Mouse (Mus musculus): ENCODE data around the gene Zfp747.
"Not testable (repeated sequence)": the region's sequence is repeated elsewhere in the genome, so short reads cannot be mapped to it uniquely, and the experiment has no call there.

The Zfp747 gene

DNA sequence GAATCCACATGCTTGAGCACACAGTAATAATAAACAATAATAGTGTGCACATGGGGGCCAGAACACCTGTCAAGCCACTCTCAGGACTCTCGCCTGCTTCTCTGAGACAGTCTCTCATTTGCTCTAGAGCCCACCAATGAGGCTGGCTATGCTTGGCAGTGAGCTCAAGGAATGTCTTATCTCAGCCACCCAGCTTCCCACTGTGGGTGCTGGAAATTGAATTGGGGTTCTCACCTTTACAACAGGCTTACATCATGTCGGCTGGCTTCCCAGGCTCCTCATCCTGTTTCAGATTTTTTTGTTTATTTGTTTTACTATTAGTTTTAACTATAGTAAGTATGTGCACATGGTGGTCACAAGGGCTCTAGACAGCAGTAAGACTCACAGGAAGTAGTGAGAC, 4.6 kb downstream of the Zfp747 start:
- DNase-seq (ENCODE audit: low spot score), result no peak

DNA sequence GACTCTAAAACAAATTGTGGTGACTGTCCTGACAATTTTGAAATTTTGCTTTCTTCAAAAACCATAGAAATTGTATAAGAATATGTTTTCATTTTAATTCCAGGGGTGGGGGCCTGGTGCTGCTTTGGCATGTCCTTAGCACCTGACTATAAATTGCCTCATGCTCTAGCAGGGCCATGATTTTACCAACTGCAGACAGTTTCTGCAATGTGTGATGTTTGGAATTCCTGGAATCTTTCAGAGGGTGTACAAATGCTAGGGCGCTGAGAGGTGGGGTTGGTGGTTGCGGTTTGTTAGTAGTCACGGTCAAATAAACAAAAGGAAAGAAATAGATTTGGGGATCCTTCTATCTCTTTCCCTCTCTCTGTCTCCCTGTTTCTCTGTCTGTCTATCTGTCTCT, 9.6 kb downstream of the Zfp747 start:
- DNase-seq (ENCODE audit: low spot score), result no peak

DNA sequence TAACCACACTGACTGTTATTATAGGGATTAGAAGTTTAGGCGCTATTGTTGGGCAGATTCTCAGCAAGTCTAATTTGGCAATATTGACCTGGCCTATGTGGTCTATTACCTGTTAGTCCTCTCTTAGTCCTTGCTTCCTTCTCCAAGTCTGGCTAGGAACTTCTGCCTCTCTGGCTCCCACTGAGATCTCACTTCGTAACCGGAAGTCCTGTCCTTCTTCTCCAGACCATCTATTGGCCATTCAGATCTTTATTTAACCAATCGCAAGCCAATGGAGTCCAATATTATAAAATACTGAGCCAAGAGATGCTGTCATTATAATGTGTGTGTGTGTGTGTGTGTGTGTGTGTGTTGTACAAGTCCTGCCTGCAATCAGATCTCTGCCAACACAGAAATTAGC, 11.7 kb downstream of the Zfp747 start:
- DNase-seq (ENCODE audit: low spot score), result no peak

DNA sequence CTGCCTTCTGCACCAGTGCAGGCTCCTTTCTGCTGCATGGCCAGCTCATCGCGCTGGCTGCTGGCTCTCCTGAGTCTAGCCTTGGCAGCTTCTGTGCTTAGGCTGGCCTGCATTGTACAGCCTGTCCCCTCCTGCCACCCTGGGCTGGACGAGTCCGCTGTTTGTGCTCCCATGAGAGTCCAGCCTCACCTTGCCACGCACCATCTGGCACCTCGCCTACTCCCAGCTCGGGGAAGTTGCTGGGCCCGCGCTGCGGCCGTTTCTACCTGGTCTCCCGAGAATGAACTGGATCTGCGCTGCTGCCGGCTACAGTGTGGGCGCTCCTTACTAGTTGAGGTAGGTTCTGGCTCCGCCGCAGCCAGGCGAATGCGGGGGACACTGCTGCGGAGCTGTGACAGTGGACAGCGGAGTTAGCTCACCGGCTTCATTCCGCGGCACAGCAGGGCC, 12.4 kb downstream of the Zfp747 start:
- DNase-seq (ENCODE audit: low spot score), result no peak

DNA sequence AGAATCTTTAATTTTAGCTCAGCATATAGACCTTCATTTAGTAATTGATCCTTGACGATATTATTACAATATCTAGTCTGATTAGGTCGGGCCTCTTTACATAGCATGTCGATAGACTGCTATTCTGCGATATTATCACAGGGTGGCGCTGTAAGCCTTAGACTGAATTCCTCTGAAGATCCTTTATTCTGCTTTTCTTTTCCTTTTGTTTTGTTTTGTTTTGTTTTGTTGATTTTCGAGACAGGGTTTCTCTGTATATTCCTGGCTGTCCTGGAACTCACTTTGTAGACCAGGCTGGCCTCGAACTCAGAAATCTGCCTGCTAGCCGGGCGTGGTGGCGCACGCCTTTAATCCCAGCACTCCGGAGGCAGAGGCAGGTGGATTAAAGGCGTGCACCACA, 13.4 kb downstream of the Zfp747 start:
- not testable (repeated sequence) for DNase-seq (ENCODE audit: low spot score)

DNA sequence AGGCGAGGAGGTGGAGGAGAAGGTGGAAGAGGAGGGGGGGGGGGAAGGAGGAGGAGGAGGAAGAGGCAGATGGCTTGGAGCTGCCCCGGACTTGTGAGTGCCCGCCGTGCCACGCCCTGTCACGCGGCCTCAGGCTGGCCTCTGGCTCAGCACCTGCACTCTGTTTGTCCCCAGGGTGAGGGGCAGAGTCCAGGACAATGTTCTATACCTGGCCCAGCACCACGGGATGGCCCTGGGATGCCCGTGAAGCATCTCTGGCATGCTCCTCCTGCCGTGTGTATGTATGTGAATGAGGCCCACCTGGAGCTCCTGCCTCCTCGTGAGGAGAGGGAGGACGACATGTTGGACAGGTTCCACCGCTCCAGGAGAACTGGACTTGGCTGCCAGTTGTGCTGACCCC, 14.4 kb downstream of the Zfp747 start:
- DNase-seq (ENCODE audit: low spot score), result no peak

DNA sequence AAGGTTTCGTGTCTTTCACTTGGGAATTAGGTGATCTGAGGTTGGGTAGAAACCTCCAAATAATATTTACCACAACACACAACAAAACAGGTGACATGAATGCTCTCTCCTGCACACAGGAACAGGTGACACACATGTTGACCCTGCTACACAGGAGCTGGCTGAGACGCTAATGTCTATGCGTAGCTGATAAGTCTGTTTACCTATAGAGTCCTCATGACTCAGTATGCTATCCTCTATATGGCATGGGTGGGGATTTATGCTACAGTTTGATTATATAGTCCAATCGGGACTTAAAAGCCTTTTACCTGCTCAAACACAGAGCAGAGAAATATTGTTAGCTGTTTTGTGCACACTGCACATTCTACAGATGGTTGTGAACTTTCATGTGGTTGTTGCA, 15.6 kb downstream of the Zfp747 start:
- DNase-seq (ENCODE audit: low spot score), result no peak

DNA sequence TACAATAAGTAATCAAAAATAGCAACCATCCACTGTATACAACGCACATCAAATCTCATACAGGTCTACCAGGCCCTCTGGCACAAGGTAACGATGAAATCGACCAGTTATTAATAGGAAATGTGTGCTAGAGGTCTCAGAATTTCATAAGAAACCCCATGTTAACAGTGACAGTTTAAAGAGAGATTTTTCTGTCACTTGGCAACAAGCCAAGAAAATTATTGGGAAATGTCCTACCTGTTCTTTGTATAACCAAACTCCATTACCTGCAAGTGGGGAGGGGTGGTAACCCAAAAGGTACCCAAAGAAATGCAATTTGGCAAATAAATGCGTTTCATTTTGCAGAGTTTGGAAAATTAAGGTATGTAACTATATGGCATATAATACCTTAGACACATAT, 17.4 kb downstream of the Zfp747 start:
- DNase-seq (ENCODE audit: low spot score), result no peak

DNA sequence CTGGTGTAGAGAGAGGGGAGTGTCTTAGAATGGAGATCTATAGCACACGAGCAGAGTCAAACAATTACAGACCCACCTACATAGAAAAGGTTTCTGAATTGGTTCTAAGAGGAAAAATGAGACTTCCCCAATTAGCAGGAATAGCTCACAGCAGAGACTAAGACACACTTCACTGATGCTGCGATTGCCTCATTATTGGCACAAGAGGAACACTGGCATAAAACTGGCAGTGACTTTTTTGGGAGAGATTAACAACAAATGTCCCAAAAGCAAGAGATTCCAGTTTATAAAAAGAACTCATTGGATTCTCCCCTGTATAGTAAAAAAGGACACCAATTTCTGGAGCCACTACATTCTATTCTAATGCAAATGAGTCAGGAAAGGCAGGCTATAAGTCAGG, 18.0 kb downstream of the Zfp747 start:
- no peak for DNase-seq (ENCODE audit: low spot score)

DNA sequence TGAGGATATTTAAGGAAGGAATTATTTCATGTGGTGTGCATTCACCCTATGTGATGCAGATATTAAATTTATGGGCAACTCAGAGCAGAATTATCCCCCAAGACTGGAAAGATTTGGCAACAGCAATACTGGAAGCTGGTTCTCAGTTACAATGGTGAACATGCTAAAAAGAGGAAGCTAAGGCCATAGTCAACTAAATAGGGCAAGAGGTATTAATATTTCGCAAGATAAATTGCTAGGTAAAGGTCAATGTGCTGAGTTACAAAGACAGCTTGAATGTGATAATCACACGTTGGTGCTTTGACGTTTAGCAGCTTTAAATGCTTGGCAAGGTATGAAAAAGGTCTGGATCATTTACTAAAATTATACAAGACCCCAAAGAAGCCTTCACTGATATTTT, 20.1 kb downstream of the Zfp747 start:
- no peak for DNase-seq (ENCODE audit: low spot score)

DNA sequence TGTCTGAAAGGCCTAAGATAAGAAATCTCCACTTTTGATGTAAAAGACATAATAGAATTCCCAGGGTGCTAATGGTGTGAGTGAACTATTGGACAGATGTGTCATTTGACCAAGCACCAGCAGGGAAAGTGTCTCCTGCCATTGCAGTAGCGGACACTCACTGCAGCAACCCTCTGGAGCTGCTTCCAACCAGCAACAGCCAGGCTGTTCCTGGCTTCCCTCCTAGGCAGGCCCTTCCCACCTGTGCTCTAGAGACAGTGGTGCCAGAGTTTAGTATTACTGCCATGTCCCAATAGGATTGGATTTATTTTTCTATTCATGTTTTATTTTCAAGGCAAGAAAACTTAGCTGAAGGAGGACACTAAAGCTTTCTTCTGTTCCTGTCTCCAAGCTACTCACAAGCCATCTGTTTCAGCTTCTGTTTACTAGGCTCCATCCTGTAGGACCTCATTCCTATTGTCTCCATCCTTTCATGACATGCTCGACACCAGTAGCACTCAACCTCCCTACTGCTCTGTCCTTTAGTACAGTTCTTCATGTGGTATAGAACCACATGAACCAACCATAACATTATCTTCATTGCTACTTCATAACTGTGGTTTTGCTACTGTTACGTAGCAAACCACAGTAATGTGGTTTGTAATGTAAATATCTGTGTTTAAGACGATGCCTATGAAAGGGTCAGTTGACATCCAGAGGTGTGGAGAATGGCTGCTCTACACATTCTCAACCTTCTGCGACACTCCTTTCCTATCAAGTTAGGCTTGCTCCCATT, 24.4 kb downstream of the Zfp747 start:
- no peak for DNase-seq (ENCODE audit: low spot score)

DNA sequence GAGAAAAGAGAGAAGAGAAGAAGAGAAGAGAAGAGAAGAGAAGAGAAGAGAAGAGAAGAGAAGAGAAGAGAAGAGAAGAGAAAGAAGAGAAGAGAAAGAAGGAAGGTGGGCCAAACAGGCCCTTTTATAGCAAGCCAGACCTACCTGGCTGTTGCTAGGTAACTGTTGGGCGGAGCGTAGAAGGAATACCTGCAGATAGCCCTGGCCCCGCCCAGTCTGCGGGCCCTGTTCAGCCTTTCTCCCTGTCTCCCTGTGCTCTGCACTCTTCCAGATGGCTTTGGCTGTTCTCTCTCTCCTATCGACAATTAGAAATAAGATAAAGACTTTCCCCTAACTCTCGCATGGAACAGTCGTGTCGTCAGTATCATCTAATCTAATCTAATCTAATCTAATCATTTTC, 29.2 kb downstream of the Zfp747 start:
- DNase-seq (ENCODE audit: low spot score), result no peak

DNA sequence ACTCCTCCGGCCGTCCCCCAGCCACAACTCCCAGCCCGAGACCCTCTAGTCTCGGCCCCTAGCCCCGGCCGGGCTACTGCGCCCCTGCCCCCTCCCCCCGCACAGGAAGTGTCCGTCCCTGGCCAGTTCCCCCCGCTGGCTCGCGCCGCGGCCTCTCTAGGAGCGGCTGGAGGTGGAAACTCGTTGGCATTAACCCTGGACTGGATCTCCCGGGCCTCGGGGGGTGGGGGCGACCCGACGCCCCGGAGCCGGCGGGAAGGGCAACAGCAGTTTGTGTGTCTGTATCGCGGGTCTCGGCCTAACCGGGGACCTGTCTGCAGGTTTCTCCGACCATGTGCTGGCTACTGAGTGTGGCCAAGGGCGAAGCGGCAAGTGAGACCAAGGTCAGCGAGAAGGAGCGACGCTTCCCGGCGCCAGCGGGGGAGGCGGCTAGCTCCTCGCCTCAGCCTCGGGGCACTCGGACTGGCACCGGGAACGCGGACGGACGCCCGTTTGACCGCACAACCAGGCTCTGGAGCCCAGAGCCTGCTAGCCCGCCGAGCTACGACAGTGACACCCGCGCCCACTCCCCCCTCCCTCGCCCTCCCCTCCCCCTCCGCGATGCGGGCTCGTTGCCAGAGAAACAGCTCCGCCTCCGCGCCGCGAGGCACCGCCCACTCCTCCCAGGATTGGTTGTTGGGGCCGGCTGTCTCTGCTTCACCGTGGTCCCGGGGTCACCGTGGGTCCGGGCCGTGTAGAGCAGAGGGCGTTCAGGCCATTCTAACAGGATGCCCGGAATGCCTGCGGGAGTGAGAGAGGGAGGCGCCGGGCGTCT, 30.1 kb downstream of the Zfp747 start, which contains the start of gene Zfp768:
Gene Zfp768, minus strand, starts transcription at position 78 of the 814 bp plus-strand sequence.
- peak; percentile 88 for DNase-seq (ENCODE audit: low spot score)

DNA sequence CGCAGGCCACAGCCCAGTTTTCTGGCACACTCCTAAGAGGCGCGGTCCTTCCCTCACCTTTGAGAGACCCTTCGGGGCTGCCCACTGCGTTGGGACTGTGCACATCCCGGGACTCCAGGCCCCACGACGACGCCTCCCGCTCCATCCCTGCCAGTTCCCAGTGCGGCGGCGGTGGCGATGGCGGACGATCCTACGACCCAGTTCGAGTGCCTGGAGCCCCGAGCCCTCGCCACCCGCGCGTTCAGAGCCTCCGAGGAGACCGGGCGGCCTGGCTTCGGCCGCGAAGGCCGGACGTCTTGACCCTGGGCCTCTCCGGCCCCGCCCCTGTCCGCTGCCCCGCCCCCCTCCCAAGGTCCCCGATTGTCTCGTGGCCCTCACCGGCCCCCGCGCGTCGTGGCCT, 30.8 kb downstream of the Zfp747 start:
- peak; percentile 35 for DNase-seq (ENCODE audit: low spot score)

DNA sequence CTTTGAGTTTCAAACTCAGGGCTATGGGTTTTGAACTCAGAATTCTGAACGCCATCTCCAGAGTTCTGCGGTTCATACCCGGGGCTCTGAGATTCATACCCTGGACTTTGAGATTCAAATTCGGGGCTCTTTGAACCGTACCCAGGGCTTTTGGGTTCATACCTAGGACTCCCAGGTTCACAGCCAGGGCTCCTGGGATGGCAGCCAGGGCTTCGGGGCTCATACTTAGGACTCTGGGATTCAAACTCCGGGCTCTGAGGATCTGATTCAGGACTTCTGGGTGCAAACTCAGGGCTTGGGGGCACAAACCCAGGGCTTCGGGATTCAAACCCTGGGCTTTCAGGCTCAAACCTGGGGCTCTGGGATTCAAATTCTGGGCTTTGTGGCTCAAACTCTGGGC, 31.5 kb downstream of the Zfp747 start:
- DNase-seq (ENCODE audit: low spot score), result no peak

DNA sequence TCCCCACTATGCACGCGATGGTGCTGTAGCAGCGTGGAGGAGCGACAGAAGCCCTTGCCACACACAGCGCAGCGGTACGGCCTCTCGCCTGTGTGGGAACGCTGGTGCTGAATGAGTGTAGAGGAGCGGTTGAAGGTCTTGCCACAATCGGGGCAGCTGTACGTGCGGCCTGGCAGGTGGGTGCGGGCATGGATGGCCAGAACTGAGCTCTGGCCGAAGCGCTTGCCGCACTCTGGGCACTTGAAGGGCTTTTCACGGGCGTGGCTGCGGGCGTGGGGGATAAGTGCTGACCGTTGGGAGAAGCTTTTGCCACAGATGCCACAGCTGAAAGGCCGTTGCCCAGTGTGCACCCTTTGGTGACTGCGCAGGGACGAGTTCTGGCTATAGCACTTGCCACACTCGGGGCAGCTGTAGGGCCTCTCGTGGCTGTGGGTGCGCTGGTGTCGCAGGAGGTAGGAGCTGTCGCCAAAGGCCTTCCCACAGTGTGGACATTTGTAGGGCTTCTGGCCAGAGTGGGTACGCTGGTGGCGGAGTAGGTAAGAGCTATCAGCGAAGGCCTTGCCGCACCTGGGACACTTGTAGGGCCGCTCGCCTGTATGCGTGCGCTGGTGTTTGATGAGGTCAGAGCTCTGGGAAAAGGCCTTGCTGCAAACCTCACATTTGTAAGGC, 32.4 kb downstream of the Zfp747 start:
- DNase-seq (ENCODE audit: low spot score), result peak; percentile 8

DNA sequence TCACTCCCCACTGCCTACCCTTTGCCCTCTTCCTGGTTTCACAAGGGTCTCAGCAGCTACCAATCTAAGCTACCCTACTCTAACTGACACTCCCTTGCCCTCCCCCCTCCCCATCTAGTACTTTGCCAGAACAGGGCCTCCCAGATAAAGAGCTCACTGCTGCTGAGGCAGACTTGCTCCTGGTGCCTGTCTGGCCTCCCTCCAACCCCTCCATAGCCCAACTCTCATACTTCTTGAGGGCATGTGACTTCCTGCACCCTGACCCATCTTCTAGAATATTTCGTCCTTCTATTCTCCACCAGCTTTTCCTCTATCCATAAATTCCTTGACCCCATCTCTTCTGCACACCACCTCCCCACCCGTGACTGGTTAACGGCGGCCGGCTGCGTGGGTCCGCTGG, 33.0 kb downstream of the Zfp747 start:
- no peak for DNase-seq (ENCODE audit: low spot score)

DNA sequence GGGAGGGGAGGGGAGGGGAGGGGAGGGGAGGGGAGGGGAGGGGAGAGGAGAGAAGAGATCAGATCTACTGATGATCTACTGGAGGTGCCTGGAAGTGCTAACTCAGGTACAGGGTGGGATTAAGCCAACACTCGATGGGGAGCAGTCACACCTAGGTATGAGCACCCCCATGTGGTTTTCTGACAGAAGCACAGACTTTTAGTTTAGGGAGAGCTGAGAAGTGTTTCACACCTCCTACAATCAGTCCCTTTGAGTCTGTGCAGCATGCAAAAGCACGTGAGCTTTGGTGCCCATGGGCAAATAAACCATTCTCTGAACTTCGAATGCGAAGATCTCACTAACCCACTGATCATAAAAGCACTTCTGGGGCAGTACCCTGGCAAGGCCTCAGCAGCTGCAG, 33.5 kb downstream of the Zfp747 start:
- no peak for DNase-seq (ENCODE audit: low spot score)

DNA sequence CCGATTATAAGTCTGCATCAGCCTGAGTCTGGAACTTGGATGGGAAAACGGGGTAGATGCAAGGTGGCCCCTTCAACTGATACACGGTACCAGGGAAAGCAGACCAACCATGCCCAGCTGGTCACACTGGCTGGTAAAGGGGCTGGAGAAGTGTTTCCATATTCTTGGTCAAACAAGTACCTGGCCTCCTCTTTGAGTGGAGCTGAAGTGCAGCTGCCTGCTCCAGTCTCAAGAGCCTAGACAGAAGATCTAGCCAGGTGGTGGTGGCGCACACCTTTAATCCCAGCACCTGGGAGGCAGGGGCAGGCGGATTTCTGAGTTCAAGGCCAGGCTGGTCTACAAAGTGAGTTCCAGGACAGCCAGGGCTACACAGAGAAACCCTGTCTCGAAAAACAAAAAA, 34.0 kb downstream of the Zfp747 start:
- DNase-seq (ENCODE audit: low spot score), result not testable (repeated sequence)

DNA sequence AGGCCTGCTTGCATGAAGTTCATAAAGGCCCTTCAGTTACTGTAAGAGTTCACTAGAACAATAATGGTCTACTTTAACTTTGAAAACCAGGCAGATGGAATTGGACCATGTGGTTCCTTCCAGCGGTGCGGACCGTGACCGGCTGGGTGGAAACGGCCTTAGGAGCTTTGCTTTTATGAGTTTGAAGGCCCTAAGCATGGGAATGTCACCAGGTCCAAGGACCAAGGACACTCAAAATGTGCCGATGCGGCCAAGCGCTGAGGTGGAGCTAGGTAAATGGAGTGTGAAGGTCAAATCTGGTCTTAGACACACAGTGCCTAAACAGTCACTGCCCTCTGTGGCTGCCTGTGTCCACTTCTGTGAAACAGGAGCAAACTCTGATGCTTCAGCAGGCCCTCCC, 34.5 kb downstream of the Zfp747 start:
- no peak for DNase-seq (ENCODE audit: low spot score)

DNA sequence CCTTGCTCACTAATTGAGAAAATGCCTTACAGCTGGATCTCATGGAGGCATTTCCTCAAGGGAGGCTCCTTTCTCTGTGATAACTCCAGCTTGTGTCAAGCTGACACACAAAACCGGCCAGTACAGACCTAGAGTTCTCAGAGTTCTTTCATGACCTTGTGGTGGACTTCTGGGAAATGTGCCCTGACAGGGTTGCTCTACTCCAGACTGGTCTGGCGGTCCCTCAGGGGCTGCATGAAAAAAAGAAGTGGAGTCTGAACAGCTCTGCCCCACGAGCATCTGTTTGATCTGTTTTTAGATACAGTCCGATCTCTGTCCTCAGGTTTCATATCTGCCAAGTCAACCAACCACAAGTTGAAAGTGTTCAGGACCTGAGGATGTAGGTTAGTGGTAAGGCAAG, 38.2 kb downstream of the Zfp747 start:
- no peak for DNase-seq (ENCODE audit: low spot score)

DNA sequence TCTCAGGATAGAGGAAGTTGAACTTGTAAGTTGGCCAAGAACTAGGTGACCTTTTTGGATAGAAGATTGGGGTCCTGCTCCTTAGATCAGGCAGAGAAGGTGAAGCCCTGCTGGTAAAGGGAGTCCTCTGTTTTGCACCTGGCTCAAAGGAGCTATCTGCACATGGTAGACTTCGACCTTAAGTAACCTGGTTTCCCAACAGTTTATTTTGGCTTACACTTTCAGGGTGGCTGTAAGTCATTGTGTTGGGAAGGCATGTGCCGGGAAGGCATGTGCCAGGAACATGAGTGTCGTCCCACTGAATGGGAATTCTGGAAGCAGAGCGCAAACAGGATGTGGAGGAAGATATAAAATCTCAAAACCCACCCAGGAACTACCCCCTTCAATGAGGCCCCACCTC, 40.2 kb downstream of the Zfp747 start:
- no peak for DNase-seq (ENCODE audit: low spot score)

DNA sequence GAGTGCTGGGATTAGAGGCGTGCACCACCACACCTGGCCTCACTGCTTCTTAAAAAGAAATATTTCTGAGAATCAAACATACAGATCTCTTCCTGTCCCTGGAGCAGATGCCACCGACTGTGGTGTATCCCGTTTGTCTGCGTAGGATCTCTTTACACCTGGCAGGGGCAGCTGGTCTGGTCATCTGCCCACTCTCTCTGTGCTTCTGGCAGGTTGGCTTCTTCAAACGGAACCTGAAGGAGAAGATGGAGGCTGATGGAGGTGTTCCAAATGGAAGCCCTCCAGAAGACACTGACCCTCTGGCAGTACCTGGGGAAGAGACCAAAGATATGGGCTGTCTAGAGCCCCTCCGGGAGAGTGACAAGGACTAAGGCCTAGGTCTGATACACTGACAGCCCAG, 42.6 kb downstream of the Zfp747 start:
- no peak for DNase-seq (ENCODE audit: low spot score)

All from layer of hippocampus, adult 11-12 months (tissue).